Mouse (Mus musculus) layer of hippocampus, postnatal 14 days (tissue): ENCODE data around the gene Stkld1. TPM values are rescaled to one million over a fixed set of nuclear protein-coding genes. Genes with fewer than 3 reads are reported as not detected.

Experiments used
- DNase-seq, 2 experiments: peaks; one replicate each; pipeline ENCODE4 v3.0.0; 2021 to 2022; ENCODE audit warnings: low spot score in 2 of 2, mixed read lengths in 1 of 2
- total RNA-seq, 2 experiments: library from RNA; stranded (reverse); gene quantifications; 2 replicates each; pipeline ENCODE4 v1.2.3; 2021

The Stkld1 gene
- total RNA-seq, 2 experiments from 2014 or later, result 0.17 to 0.18 TPM

GRCm38 (mm10) chr2:26914148-26914941 is 19.5 kb upstream of the Stkld1 start:
- DNase-seq, result no peak

- DNase-seq, result peak; percentile 82 to 89
Observed at GRCm38 (mm10) chr2:26915927-26916728, 17.7 kb upstream of the Stkld1 start, which contains the start of the genes Surf2 and Surf1. Surf2 (plus strand) TSS chr2:26916367. Surf1 (minus strand) TSS chr2:26916530.

- no peak for DNase-seq
Observed at GRCm38 (mm10) chr2:26916738-26917137, 17.1 kb upstream of the Stkld1 start.

- DNase-seq, result no peak
Observed at GRCm38 (mm10) chr2:26919684-26920083, 14.2 kb upstream of the Stkld1 start.

- no peak for DNase-seq
Observed at GRCm38 (mm10) chr2:26920190-26920855, 13.5 kb upstream of the Stkld1 start.

- no peak for DNase-seq
Observed at GRCm38 (mm10) chr2:26921784-26922183, 12.1 kb upstream of the Stkld1 start.

- DNase-seq, result no peak
Observed at GRCm38 (mm10) chr2:26927745-26928476, 5.9 kb upstream of the Stkld1 start.

- peak in 1 of 2 experiments; percentile 79 for DNase-seq
Observed at GRCm38 (mm10) chr2:26930390-26930789, 3.5 kb upstream of the Stkld1 start.

GRCm38 (mm10) chr2:26932473-26933303 is 1.2 kb upstream of the Stkld1 start:
- DNase-seq, result no peak

- no peak for DNase-seq
Observed at GRCm38 (mm10) chr2:26935286-26935685, 1.4 kb downstream of the Stkld1 start.

- no peak for DNase-seq
Observed at GRCm38 (mm10) chr2:26936425-26936824, 2.6 kb downstream of the Stkld1 start.

GRCm38 (mm10) chr2:26941539-26941938 is 7.7 kb downstream of the Stkld1 start:
- DNase-seq, result no peak

- DNase-seq, result no peak
Observed at GRCm38 (mm10) chr2:26943253-26943652, 9.4 kb downstream of the Stkld1 start.

- DNase-seq, result no peak
Observed at GRCm38 (mm10) chr2:26950411-26950810, 16.6 kb downstream of the Stkld1 start.

- no peak for DNase-seq
Observed at GRCm38 (mm10) chr2:26951346-26951905, 17.6 kb downstream of the Stkld1 start.

- no peak for DNase-seq
Observed at GRCm38 (mm10) chr2:26952193-26952592, 18.3 kb downstream of the Stkld1 start.

- no peak for DNase-seq
Observed at GRCm38 (mm10) chr2:26952866-26953265, 19.0 kb downstream of the Stkld1 start.

- no peak for DNase-seq
Observed at GRCm38 (mm10) chr2:26954735-26955395, 21.0 kb downstream of the Stkld1 start.
